ENCODE assay signal across 32 mouse cellular contexts in genomic region chr19:28796966-28797365, GRCm38 (mm10). TPM values are rescaled to one million over a fixed set of nuclear protein-coding genes. Genes with fewer than 3 reads are reported as not detected.
A peak's percentile ranks its signal among the peaks of the same experiment; 100 is the strongest.
DNase-seq lines count a peak whose midpoint lies in the region; ATAC-seq lines count a peak whose summit lies in the region.
"Had no signal": no experiment of that assay in that cellular context is flagged by ENCODE, and none has a peak within 500 bp of the region (broad histone marks: within the 10 kb centered on the region; RNA-seq: fewer than 3 reads in every experiment).

No protein-coding gene starts in this region.

- no peaks in the 10 kb centered on the region for H3K36me3 ChIP-seq in forebrain, embryonic 15.5 days
- H3K36me3 ChIP-seq in forebrain, embryonic 11.5 days (ENCODE audit: control insufficient read depth, insufficient read depth, low read length), result no peaks in the 10 kb centered on the region
- H3K36me3 ChIP-seq: heart, embryonic 12.5 days; hindbrain, embryonic 13.5 days; limb, embryonic 10.5 days; limb, embryonic 15.5 days; liver, embryonic 13.5 days; midbrain, embryonic 15.5 days; neural tube, embryonic 15.5 days had no signal

- no peak for ATAC-seq in forebrain, embryonic 15.5 days (replicated peaks)
- no peak for ATAC-seq in forebrain, embryonic 11.5 days (replicated peaks; ENCODE audit: low FRiP score)
- ATAC-seq: intestine, embryonic 16.5 days; lung, postnatal 0 days; midbrain, embryonic 15.5 days; Patski had no signal

- no peak overlapping the region for H3K4me3 ChIP-seq in forebrain, embryonic 15.5 days
- H3K4me3 ChIP-seq in forebrain, embryonic 11.5 days (ENCODE audit: low read depth, low read length), result no peak overlapping the region
- H3K4me3 ChIP-seq: erythroblast, embryonic 14.5 days; gastrocnemius, adult 2 months; heart, adult 2 months; heart, embryonic 12.5 days; hindbrain, embryonic 13.5 days; limb, embryonic 10.5 days; limb, embryonic 15.5 days; liver, embryonic 13.5 days; midbrain, embryonic 15.5 days; neural tube, embryonic 15.5 days had no signal

- no peak overlapping the region for H3K9ac ChIP-seq in forebrain, embryonic 15.5 days (replicated peaks)
- H3K9ac ChIP-seq in forebrain, embryonic 11.5 days (ENCODE audit: low read length), result no peak overlapping the region
- H3K9ac ChIP-seq: heart, embryonic 12.5 days; hindbrain, embryonic 13.5 days; limb, embryonic 15.5 days; liver, embryonic 13.5 days; midbrain, embryonic 15.5 days; neural tube, embryonic 15.5 days had no signal

- WGBS in forebrain, embryonic 15.5 days, result 69% methylated on average over 1 of the region's 1 CpGs
- 90% methylated on average over 1 of the region's 1 CpGs for WGBS in forebrain, embryonic 11.5 days

- peaks cover 23% of the 10 kb centered on the region for H3K4me1 ChIP-seq in forebrain, embryonic 15.5 days
- no peaks in the 10 kb centered on the region for H3K4me1 ChIP-seq in forebrain, embryonic 11.5 days (replicated peaks; ENCODE audit: control insufficient read depth, insufficient read depth, low read length)
- H3K4me1 ChIP-seq: hindbrain, embryonic 13.5 days; limb, embryonic 10.5 days; limb, embryonic 15.5 days; liver, embryonic 13.5 days; midbrain, embryonic 15.5 days had no signal

- peak overlapping the region; percentile 82 for H3K27ac ChIP-seq in forebrain, embryonic 15.5 days (replicated peaks)
- no peak overlapping the region for H3K27ac ChIP-seq in forebrain, embryonic 11.5 days (ENCODE audit: low read depth, low read length)
- H3K27ac ChIP-seq: gastrocnemius, adult 2 months; heart, adult 2 months; hindbrain, embryonic 13.5 days; kidney, postnatal 0 days; limb, embryonic 10.5 days; limb, embryonic 15.5 days; liver, embryonic 13.5 days; macrophage; midbrain, embryonic 15.5 days; neural tube, embryonic 15.5 days had no signal

- no peak for DNase-seq in forebrain, embryonic 11.5 days (ENCODE audit: low spot score)
- peak; percentile 11 for DNase-seq in right cerebral cortex, adult 18-20 months
- DNase-seq in right cerebral cortex, postnatal 10 days (ENCODE audit: low spot score in 2 of 2), result no peak
- peak; percentile 60 for DNase-seq in layer of hippocampus, adult 9-11 months
- DNase-seq in spleen, adult 18-20 months, result no peak
- no peak for DNase-seq in adrenal gland, postnatal 36 days
- DNase-seq: adrenal gland, postnatal 14 days; cerebellum, adult 2 months; gastrocnemius, adult 2 months; heart, adult 2 months; heart, postnatal 4 days; kidney, adult 8-10 months; kidney, postnatal 4 days; liver, embryonic 13.5 days; lung, adult 18-20 months; right cerebral cortex, postnatal 4 days; thymus, postnatal 4 days had no signal

- H3K9me3 ChIP-seq in forebrain, embryonic 15.5 days, result no peaks in the 10 kb centered on the region
- no peaks in the 10 kb centered on the region for H3K9me3 ChIP-seq in forebrain, embryonic 11.5 days (ENCODE audit: control insufficient read depth, low read length)
- H3K9me3 ChIP-seq: heart, embryonic 12.5 days; hindbrain, embryonic 13.5 days; limb, embryonic 10.5 days; limb, embryonic 15.5 days; liver, embryonic 13.5 days; midbrain, embryonic 15.5 days; neural tube, embryonic 15.5 days had no signal

- H3K4me2 ChIP-seq in forebrain, embryonic 15.5 days (replicated peaks), result no peak overlapping the region
- no peak overlapping the region for H3K4me2 ChIP-seq in forebrain, embryonic 11.5 days (ENCODE audit: low read depth, low read length, severe bottlenecking)
- H3K4me2 ChIP-seq: heart, embryonic 12.5 days; hindbrain, embryonic 13.5 days; limb, embryonic 15.5 days; liver, embryonic 13.5 days; midbrain, embryonic 15.5 days; neural tube, embryonic 15.5 days had no signal

- H3K27me3 ChIP-seq in forebrain, embryonic 15.5 days, result no peaks in the 10 kb centered on the region
- H3K27me3 ChIP-seq in forebrain, embryonic 11.5 days (ENCODE audit: control insufficient read depth, insufficient read depth, low read length), result no peaks in the 10 kb centered on the region
- H3K27me3 ChIP-seq: hindbrain, embryonic 13.5 days; limb, embryonic 15.5 days; liver, embryonic 13.5 days; midbrain, embryonic 15.5 days; neural tube, embryonic 15.5 days had no signal

RNA-seq across cellular contexts. Expression of gene Slc1a1, which starts 37.9 kb away (rescaled TPM):
- 34.1 TPM in 2 replicates for polyA plus RNA-seq in forebrain, embryonic 15.5 days (2015; fragmentation: Nextera tagmentation; extraction: Ambion mirVana)
- polyA plus RNA-seq in forebrain, embryonic 11.5 days (2014; fragmentation: Nextera tagmentation; extraction: Ambion mirVana), result 0.71 and 0.98 TPM in 2 replicates
- total RNA-seq in adrenal gland, postnatal 36 days (2021), result 1 to 10 TPM in 1 of 2 experiments, under 1 TPM in 1; 0.79 to 1.5 TPM
- total RNA-seq: megakaryocyte-erythroid progenitor cell, adult 5-6 weeks; MEL had no signal
- polyA plus RNA-seq: erythroblast, embryonic 14.5 days; macrophage had no signal

Comparison
In these comparisons a context has a peak if more than half of its experiments do, and no peak if none do; other contexts are left out.
1. DNase-seq: peak in right cerebral cortex, adult 18-20 months (single experiment) and layer of hippocampus, adult 9-11 months (single experiment); none in forebrain, embryonic 11.5 days (single experiment), right cerebral cortex, postnatal 10 days (0 of 2), spleen, adult 18-20 months (0 of 2) and adrenal gland, postnatal 36 days (0 of 2).
2. RNA of gene Slc1a1, which starts 37.9 kb away (polyA plus RNA-seq): 34.1 TPM in forebrain, embryonic 15.5 days; 0.71 to 0.98 TPM in forebrain, embryonic 11.5 days; every median in the first group is over 10 times any median in the second.